Mouse (Mus musculus) liver, embryonic 14.5 days (tissue): Measurements from ENCODE around the gene Rhebl1.

Experiments used
- CTCF ChIP-seq: IDR thresholded peaks from 2 replicates; pipeline ENCODE4 v1.5.1; 2016; ENCODE audit warnings: antibody characterized with exemption, low read depth, control low read depth
- EP300 ChIP-seq: IDR thresholded peaks from 2 replicates; pipeline ENCODE4 v1.6.1; 2016; ENCODE audit warnings: antibody characterized with exemption, low read depth

DNA sequence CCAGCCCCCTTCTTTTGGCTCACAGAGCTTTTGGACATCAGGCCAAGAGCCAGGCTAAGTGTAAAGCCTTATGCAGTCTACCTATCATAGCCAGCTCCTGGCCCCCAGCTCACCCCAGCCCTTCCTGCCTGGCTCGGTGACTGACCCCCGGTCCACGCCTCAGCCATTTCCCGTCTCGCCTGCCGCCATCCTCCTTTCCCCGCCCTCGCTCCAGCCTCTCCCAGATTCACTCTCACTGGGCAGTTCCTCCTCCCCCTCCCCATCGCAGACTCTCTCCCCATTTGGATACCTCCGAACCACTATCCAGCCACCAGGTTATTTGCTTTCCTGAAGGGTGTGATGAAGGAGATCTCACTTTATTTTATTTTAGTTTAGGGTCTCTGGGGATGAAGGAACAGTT is 3.2 kb upstream of the Rhebl1 start:
- TF ChIP-seq CTCF, result no peak
- no peak for TF ChIP-seq EP300
